Mouse (Mus musculus) embryonic facial prominence, embryonic 10.5 days (tissue): ENCODE data around the gene Banp. TPM values are rescaled to one million over a fixed set of nuclear protein-coding genes. Genes with fewer than 3 reads are reported as not detected.
A peak's percentile ranks its signal among the peaks of the same experiment; 100 is the strongest.

Experiments used
- DNase-seq: peaks from one replicate; pipeline ENCODE4 v3.0.0-alpha.2; 2017; ENCODE audit warnings: low spot score
- H3K27ac ChIP-seq: fragments of 300-500 bp; sonication (generic); replicated peaks from 2 replicates; pipeline ENCODE4 v1.5.1; 2016; ENCODE audit warnings: mild to moderate bottlenecking
- H3K27me3 ChIP-seq: fragments of 300-500 bp; sonication (generic); replicated peaks from 2 replicates; pipeline ENCODE4 v1.6.1; 2016; ENCODE audit warnings: low read depth, mild to moderate bottlenecking; ENCODE audit not compliant: poor library complexity, severe bottlenecking
- H3K36me3 ChIP-seq: fragments of 300-500 bp; sonication (generic); replicated peaks from 2 replicates; pipeline ENCODE4 v1.6.1; 2016; ENCODE audit warnings: mild to moderate bottlenecking, moderate library complexity
- H3K4me1 ChIP-seq: fragments of 300-500 bp; sonication (generic); 2 replicates; pipeline ENCODE4 v1.6.1; 2016
- H3K4me3 ChIP-seq: fragments of 300-500 bp; sonication (generic); 2 replicates; pipeline ENCODE4 v1.5.1; 2016; ENCODE audit warnings: mild to moderate bottlenecking, moderate library complexity
- H3K9me3 ChIP-seq: fragments of 300-500 bp; sonication (generic); 2 replicates; pipeline ENCODE4 v1.6.1; 2016; ENCODE audit warnings: mild to moderate bottlenecking
- WGBS: fragments of 180-500 bp; shearing (Covaris S2); methylation state at CpG from one replicate; pipeline ENCODE4 v1.1.7; 2016; 5-methylcytosine and 5-hydroxymethylcytosine counted together
- microRNA-seq: library from miRNA; unstranded; fragments of <30 nt; microRNA quantifications from one replicate; pipeline ENCODE4, GENCODE M21; 2017
- polyA plus RNA-seq: library from polyadenylated mRNA; unstranded; fragments of >200 nt; fragmentation: Nextera tagmentation; extraction: Ambion mirVana; gene quantifications from 2 replicates; pipeline ENCODE4 v1.2.1, GENCODE M21; 2016

The Banp gene
- polyA plus RNA-seq, 1 experiment from 2014 or later: 55.2 TPM

- H3K36me3 ChIP-seq: no peaks in the 10 kb centered on the region
- 0 out of 2 replicates have a peak overlapping the region, but pooled peaks have one; percentile 14 for H3K27ac ChIP-seq
- no peaks in the 10 kb centered on the region for H3K9me3 ChIP-seq
- H3K4me1 ChIP-seq: peaks cover 34% of the 10 kb centered on the region
- WGBS: 77% methylated on average over 15 of the region's 15 CpGs
- no peak overlapping the region for H3K4me3 ChIP-seq
- H3K27me3 ChIP-seq: peaks cover 54% of the 10 kb centered on the region
- DNase-seq: no peak
Measured at GRCm38 (mm10) chr8:122067783-122068505, 118.4 kb downstream of the Banp start.

DNA sequence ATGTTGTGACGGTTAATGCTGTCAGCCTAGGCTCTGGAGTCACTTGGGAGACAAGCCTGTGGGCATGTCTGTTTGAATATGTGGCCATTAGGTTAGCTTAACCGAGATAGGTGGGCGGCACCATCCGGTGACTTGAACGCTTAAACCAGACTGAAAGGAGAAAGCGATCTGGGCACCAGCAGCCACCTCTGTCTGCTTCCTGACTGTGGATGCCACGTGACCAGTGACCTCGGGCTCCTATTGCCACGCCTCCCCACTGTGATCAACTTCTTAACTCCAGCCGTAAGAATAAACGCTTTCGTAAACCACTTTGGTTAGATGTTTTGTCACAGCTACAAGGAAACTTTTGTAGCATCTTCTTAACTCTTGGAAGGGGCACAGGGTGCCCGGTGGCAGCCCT, 119.1 kb downstream of the Banp start:
- WGBS: 86% methylated on average over 13 of the region's 13 CpGs
- Histone ChIP-seq H3K9me3 (no peaks in the 10 kb centered on the region), H3K36me3 (no peaks in the 10 kb centered on the region), H3K4me1 (peaks cover 31% of the 10 kb centered on the region), H3K27ac (no peak overlapping the region), H3K27me3 (peaks cover 59% of the 10 kb centered on the region), H3K4me3 (no peak overlapping the region)
- DNase-seq: no peak

- Histone ChIP-seq H3K4me3 (no peak overlapping the region), H3K36me3 (no peaks in the 10 kb centered on the region), H3K4me1 (peaks cover 33% of the 10 kb centered on the region), H3K9me3 (no peaks in the 10 kb centered on the region), H3K27me3 (peaks cover 57% of the 10 kb centered on the region), H3K27ac (peak overlapping the region; percentile 24; the same call in 1 of the 2 replicates)
- 88% methylated on average over 11 of the region's 11 CpGs for WGBS
- DNase-seq: no peak
Measured at GRCm38 (mm10) chr8:122069281-122069680, 119.7 kb downstream of the Banp start.

- H3K27ac ChIP-seq: no peak overlapping the region
- peaks cover 38% of the 10 kb centered on the region for H3K4me1 ChIP-seq
- DNase-seq: no peak
- H3K27me3 ChIP-seq: peaks cover 60% of the 10 kb centered on the region
- no peak overlapping the region for H3K4me3 ChIP-seq
- H3K9me3 ChIP-seq: no peaks in the 10 kb centered on the region
- WGBS: 62% methylated on average over 4 of the region's 4 CpGs
- H3K36me3 ChIP-seq: no peaks in the 10 kb centered on the region
Measured at GRCm38 (mm10) chr8:122071193-122071592, 121.6 kb downstream of the Banp start.

- Histone ChIP-seq H3K4me3 (no peak overlapping the region), H3K27ac (no peak overlapping the region), H3K9me3 (no peaks in the 10 kb centered on the region), H3K4me1 (peaks cover 50% of the 10 kb centered on the region), H3K27me3 (peaks cover 67% of the 10 kb centered on the region), H3K36me3 (no peaks in the 10 kb centered on the region)
- WGBS: 83% methylated on average over 9 of the region's 9 CpGs
- no peak for DNase-seq
Measured at GRCm38 (mm10) chr8:122073964-122074363, 124.4 kb downstream of the Banp start.

DNA sequence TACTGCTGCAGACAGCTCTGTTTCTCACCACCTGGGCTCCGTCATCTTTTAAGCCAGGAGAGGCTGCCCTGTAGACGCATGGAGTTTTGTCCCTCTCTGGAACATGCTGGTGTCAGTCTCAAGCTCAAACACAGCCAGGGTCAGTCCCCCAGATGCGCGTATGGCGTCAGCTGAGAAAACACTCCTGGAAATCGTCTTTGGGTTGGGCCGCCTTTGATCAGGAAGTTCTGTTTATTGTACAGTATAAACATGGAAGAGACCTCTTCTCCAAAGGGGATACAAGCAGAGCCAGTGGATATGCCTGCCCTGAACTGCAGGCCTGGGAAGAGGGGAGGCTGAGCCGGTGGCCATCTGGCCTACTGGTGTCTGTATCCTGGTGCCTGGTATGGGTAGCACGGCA, 124.9 kb downstream of the Banp start:
- Histone ChIP-seq H3K4me3 (no peak overlapping the region), H3K9me3 (no peaks in the 10 kb centered on the region), H3K27ac (no peak overlapping the region), H3K36me3 (no peaks in the 10 kb centered on the region), H3K4me1 (peaks cover 54% of the 10 kb centered on the region), H3K27me3 (peaks cover 63% of the 10 kb centered on the region)
- DNase-seq: peak; percentile 43
- 74% methylated on average over 9 of the region's 9 CpGs for WGBS

DNA sequence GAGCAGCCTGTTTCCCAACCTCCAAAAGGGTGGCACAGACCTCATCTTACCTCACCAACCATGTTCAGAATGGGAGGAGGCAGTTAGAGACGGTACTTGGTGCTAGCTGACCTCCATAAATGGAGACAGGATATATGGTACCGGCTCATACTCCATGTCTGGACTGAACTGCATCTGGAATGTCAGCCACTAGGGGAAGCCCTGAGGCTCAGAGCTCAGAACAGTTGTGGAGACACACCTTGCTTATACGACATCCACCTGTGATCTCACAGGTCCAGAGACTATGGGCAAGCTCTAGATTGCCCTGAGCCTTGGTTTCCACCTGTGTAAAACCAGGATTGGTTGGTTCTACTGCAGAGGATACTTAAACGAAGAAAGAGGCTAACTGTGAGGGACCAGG, 125.4 kb downstream of the Banp start:
- no peaks in the 10 kb centered on the region for H3K36me3 ChIP-seq
- H3K27ac ChIP-seq: no peak overlapping the region
- 81% methylated on average over 4 of the region's 4 CpGs for WGBS
- H3K4me3 ChIP-seq: no peak overlapping the region
- DNase-seq: no peak
- no peaks in the 10 kb centered on the region for H3K9me3 ChIP-seq
- peaks cover 60% of the 10 kb centered on the region for H3K4me1 ChIP-seq
- H3K27me3 ChIP-seq: peaks cover 59% of the 10 kb centered on the region

DNA sequence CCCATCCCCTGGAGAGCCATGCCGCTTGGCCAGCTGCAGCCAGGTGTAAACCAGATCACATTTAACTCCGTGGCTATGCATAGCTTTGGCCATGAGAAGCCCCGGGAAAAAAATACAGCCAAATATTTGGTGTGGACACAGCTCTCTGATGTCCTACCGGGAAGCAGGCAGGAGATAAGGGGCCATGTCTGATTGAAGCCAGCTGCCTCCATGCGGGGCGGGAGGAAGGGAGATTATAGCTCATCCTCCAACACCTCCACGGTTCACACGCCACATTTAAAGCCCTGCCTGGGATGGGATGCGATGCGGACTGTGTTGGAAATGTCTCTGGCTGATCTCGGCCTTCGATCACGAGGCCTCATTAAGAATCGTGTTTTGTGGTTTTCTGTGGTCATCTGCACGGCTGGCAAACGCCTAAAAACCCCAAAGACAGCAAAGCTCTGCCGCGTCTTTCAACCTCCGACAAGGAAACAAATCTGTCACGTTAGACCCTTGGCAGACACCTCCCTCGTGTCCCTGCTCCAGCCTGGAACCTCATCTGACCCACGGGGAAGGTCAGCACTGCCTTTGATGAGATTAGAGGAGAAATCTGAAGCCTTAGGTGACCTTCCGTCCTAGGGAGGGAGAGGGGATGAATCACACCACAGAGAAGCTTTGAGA, 126.8 kb downstream of the Banp start:
- peaks cover 60% of the 10 kb centered on the region for H3K27me3 ChIP-seq
- no peaks in the 10 kb centered on the region for H3K9me3 ChIP-seq
- 51% methylated on average over 23 of the region's 23 CpGs for WGBS
- peaks cover 60% of the 10 kb centered on the region for H3K4me1 ChIP-seq
- DNase-seq: no peak
- H3K27ac ChIP-seq: no peak overlapping the region
- H3K4me3 ChIP-seq: no peak overlapping the region
- no peaks in the 10 kb centered on the region for H3K36me3 ChIP-seq

DNA sequence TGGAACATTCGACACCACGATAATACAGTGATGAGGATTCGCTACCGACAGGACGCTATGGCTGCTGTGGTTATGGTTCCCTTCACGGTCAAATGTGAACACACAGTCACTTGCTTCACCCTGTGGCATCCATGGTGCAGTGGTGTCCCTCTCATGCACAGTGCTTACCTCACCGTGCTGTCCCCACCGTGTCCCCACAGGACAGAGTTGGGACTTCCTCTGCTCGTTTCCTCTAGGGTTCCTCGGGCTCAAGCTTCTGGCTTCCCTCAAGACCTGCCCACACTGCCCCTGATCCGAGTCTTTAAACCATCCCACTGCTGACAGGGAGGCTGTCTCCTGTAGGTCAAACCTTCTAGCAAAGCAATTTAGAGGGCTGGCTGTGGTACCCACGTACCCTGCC, 128.8 kb downstream of the Banp start:
- DNase-seq: no peak

More for the DNA sequence above, 128.8 kb downstream of the Banp start:
- Histone ChIP-seq H3K27ac (no peak overlapping the region), H3K4me1 (peaks cover 59% of the 10 kb centered on the region), H3K36me3 (no peaks in the 10 kb centered on the region), H3K27me3 (peaks cover 60% of the 10 kb centered on the region), H3K4me3 (no peak overlapping the region), H3K9me3 (no peaks in the 10 kb centered on the region)
- WGBS: 87% methylated on average over 12 of the region's 12 CpGs

Small RNAs within 50 kb of the gene (microRNA-seq; reads per million reads assigned to microRNA genes)
- 1.2 reads per million for gene Mir7237

Other genes starting within 250 kb of the Banp start
- 5.2 and 5.7 TPM in 2 replicates for gene Jph3, start 220.1 kb upstream of the Banp start, polyA plus RNA-seq
- gene Klhdc4, start 120.2 kb upstream of the Banp start, polyA plus RNA-seq: 67.3 and 71.2 TPM in 2 replicates
- 18.7 and 21.0 TPM in 2 replicates for gene Slc7a5, start 42.1 kb upstream of the Banp start, polyA plus RNA-seq
- gene Car5a, start 4.8 kb upstream of the Banp start, polyA plus RNA-seq: not detected in 2 replicates